Mouse (Mus musculus) bone marrow, adult 2 months (tissue): ENCODE data around the gene Atp6v1e2.

Source experiments
- CTCF ChIP-seq: fragments of 200-500 bp; IDR thresholded peaks from 2 replicates; pipeline ENCODE4 v1.5.1; 2011; ENCODE audit warnings: low read length, control low read depth; ENCODE audit not compliant: control insufficient read depth, insufficient read depth
- POLR2A ChIP-seq: fragments of 200-500 bp; IDR thresholded peaks from 2 replicates; pipeline ENCODE4 v1.6.1; 2011; ENCODE audit warnings: low read depth, mild to moderate bottlenecking, control low read depth, low read length, borderline replicate concordance; ENCODE audit not compliant: control insufficient read depth

DNA sequence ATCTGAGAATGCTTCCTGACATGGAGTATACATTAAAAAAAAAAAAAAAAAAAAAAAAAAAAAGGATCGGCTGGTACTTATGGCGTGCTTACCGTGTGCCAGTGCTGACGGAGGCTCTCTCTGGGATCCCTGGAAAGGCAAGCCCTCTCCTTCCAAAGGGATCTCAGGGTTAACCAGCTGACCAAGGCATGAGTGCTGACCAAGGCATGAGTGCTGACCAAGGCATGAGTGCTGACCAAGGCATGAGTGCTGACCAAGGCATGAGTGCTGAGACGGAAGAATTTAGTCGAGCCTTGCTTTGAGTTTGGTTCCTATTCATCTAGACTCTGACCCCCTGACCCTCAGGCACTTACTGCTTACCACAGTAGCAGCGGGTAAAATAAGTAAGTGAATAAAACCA, 9.0 kb downstream of the Atp6v1e2 start:
- TF ChIP-seq CTCF, result no peak
- no peak for TF ChIP-seq POLR2A
